Mouse (Mus musculus) embryonic facial prominence, embryonic 11.5 days (tissue): ENCODE measurements around the gene Ano1. TPM values are rescaled to one million over a fixed set of nuclear protein-coding genes. Genes with fewer than 3 reads are reported as not detected.

Experiments used
- ATAC-seq: fragments of 200-750 bp; cut with Nextera tagmentation; replicated peaks from 2 replicates; pipeline ENCODE4 v1.8.0; 2017; ENCODE audit warnings: low read depth; ENCODE audit not compliant: insufficient number of reproducible peaks, low FRiP score, low TSS enrichment
- DNase-seq: peaks from one replicate; pipeline ENCODE4 v3.0.0-alpha.2; 2015; ENCODE audit warnings: low spot score
- H3K27ac ChIP-seq: fragments of 300-500 bp; sonication (generic); replicated peaks from 2 replicates; pipeline ENCODE4 v1.5.1; 2014; ENCODE audit warnings: mild to moderate bottlenecking, low read depth, low read length, control low read depth
- H3K27me3 ChIP-seq: fragments of 300-500 bp; sonication (generic); 2 replicates; pipeline ENCODE4 v1.6.1; 2014; ENCODE audit warnings: mild to moderate bottlenecking, low read length, moderate library complexity, mixed read lengths; ENCODE audit not compliant: control insufficient read depth, insufficient read depth
- H3K36me3 ChIP-seq: fragments of 300-500 bp; sonication (generic); replicated peaks from 2 replicates; pipeline ENCODE4 v1.6.1; 2014; ENCODE audit warnings: low read depth, mild to moderate bottlenecking, low read length, moderate library complexity, mixed read lengths; ENCODE audit not compliant: control insufficient read depth, insufficient read depth
- H3K4me1 ChIP-seq: fragments of 300-500 bp; sonication (generic); 2 replicates; pipeline ENCODE4 v1.6.1; 2014; ENCODE audit warnings: low read length, mixed read lengths; ENCODE audit not compliant: control insufficient read depth, insufficient read depth
- H3K4me2 ChIP-seq: fragments of 300-500 bp; sonication (generic); 2 replicates; pipeline ENCODE4 v1.6.1; 2014; ENCODE audit warnings: low read depth, mild to moderate bottlenecking, control low read depth, low read length, moderate library complexity
- H3K4me3 ChIP-seq: fragments of 300-500 bp; sonication (generic); 2 replicates; pipeline ENCODE4 v1.5.1; 2014; ENCODE audit warnings: low read depth, low read length, control low read depth
- H3K9ac ChIP-seq: fragments of 300-500 bp; sonication (generic); replicated peaks from 2 replicates; pipeline ENCODE4 v1.6.1; 2014; ENCODE audit warnings: mild to moderate bottlenecking, control low read depth, low read length
- H3K9me3 ChIP-seq: fragments of 300-500 bp; sonication (generic); replicated peaks from 2 replicates; pipeline ENCODE4 v1.6.1; 2016; ENCODE audit warnings: mild to moderate bottlenecking, low read length, inconsistent platforms, mixed read lengths; ENCODE audit not compliant: control insufficient read depth
- WGBS: fragments of 180-500 bp; shearing (Covaris S2); extraction: QIAGEN DNeasy Blood & Tissue Kit; methylation state at CpG from one replicate; pipeline ENCODE4 v1.1.7; 2014; 5-methylcytosine and 5-hydroxymethylcytosine counted together
- polyA plus RNA-seq: library from polyadenylated mRNA; unstranded; fragments of >200 nt; fragmentation: Nextera tagmentation; extraction: Ambion mirVana; gene quantifications from 2 replicates; pipeline ENCODE4 v1.2.1, GENCODE M21; 2014

Gene Ano1
- polyA plus RNA-seq, 1 experiment from 2014 or later: 10.0 TPM

DNA sequence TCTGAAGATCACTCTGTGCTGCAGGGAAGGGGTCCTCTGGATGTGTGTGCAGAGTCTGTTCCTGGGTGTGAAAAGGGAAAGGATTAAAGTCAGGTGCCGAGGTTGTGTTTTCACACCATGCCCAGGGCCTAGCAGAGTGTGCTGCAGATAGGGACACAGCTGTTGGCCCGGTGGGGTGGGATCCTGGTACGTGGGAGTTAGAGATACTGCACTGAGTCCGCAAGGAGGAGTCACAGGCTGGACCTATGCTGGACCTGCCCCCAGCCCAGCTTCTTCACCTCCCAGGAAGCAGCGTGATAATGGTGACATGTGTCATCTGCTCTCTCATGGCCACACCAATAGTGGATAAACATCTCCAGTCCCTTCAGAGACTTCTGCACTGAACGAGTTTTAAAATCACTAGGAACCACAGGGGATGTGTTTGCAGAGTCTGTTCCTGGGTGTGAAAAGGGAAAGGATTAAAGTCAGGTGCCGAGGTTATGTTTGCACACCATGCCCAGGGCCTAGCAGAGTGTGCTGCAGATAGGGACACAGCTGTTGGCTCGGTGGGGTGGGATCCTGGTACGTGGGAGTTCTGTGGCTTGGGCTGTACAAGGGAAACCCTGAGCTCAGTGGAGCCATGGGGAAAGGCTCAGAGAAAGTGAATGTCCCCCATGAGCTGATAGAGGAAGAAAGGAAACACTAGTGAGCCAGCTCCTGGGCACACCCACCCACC is 20.4 kb downstream of the Ano1 start:
- WGBS: 71% methylated on average over 9 of the region's 9 CpGs
- H3K9me3 ChIP-seq: no peaks in the 10 kb centered on the region
- no peaks in the 10 kb centered on the region for H3K4me1 ChIP-seq
- no peak overlapping the region for H3K4me2 ChIP-seq
- no peak overlapping the region for H3K4me3 ChIP-seq
- H3K9ac ChIP-seq: no peak overlapping the region
- H3K27me3 ChIP-seq: no peaks in the 10 kb centered on the region
- ATAC-seq (no peak), DNase-seq (no peak)
- H3K27ac ChIP-seq: no peak overlapping the region
- H3K36me3 ChIP-seq: no peaks in the 10 kb centered on the region

GRCm38 (mm10) chr7:144724283-144724682 is 27.5 kb downstream of the Ano1 start:
- no peak overlapping the region for H3K4me2 ChIP-seq

GRCm38 (mm10) chr7:144719956-144720355 is 31.8 kb downstream of the Ano1 start:
- Histone ChIP-seq H3K4me2 (no peak overlapping the region), H3K9me3 (no peaks in the 10 kb centered on the region), H3K27ac (no peak overlapping the region), H3K4me3 (no peak overlapping the region), H3K9ac (no peak overlapping the region), H3K4me1 (no peaks in the 10 kb centered on the region), H3K36me3 (no peaks in the 10 kb centered on the region), H3K27me3 (no peaks in the 10 kb centered on the region)
- no peak for ATAC-seq
- no peak for DNase-seq
- 90% methylated on average over 4 of the region's 4 CpGs for WGBS

More at GRCm38 (mm10) chr7:144724283-144724682, 27.5 kb downstream of the Ano1 start:
- H3K9ac ChIP-seq: no peak overlapping the region
- no peaks in the 10 kb centered on the region for H3K9me3 ChIP-seq
- H3K36me3 ChIP-seq: no peaks in the 10 kb centered on the region
- no peak overlapping the region for H3K27ac ChIP-seq
- DNase-seq (no peak), ATAC-seq (no peak)
- 62% methylated on average over 1 of the region's 1 CpGs for WGBS
- H3K27me3 ChIP-seq: no peaks in the 10 kb centered on the region
- no peak overlapping the region for H3K4me3 ChIP-seq
- no peaks in the 10 kb centered on the region for H3K4me1 ChIP-seq

DNA sequence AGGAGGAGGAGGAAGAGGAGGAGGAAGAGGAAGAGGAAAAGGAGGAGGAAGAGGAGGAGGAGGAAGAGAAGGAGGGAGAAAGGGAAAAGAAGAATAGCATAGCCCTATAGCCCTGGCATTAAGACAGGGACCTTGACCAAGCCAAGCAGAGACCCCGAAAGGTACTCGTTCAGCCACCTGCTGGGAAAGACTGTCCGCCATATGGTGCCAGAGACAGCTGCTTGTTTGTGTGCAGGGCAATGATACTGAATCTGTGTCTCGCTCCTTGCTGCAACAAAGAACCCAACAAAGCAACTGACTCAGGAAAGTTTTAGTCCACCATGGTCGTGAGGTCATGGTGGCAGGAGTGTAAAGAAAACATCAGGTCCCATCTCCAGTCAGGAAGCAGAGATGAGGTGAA is 34.0 kb downstream of the Ano1 start:
- no peaks in the 10 kb centered on the region for H3K27me3 ChIP-seq
- no peak overlapping the region for H3K9ac ChIP-seq
- no peaks in the 10 kb centered on the region for H3K9me3 ChIP-seq
- no peak overlapping the region for H3K27ac ChIP-seq
- no peaks in the 10 kb centered on the region for H3K4me1 ChIP-seq
- DNase-seq (no peak), ATAC-seq (no peak)
- H3K4me2 ChIP-seq: no peak overlapping the region
- no peak overlapping the region for H3K4me3 ChIP-seq
- 82% methylated on average over 5 of the region's 5 CpGs for WGBS
- H3K36me3 ChIP-seq: no peaks in the 10 kb centered on the region

- H3K9ac ChIP-seq: no peak overlapping the region
- WGBS: 81% methylated on average over 9 of the region's 9 CpGs
- no peaks in the 10 kb centered on the region for H3K27me3 ChIP-seq
- H3K4me2 ChIP-seq: no peak overlapping the region
- no peaks in the 10 kb centered on the region for H3K9me3 ChIP-seq
- no peak for ATAC-seq
- H3K27ac ChIP-seq: no peak overlapping the region
- no peak for DNase-seq
- H3K36me3 ChIP-seq: no peaks in the 10 kb centered on the region
- no peak overlapping the region for H3K4me3 ChIP-seq
- no peaks in the 10 kb centered on the region for H3K4me1 ChIP-seq
Observed at GRCm38 (mm10) chr7:144697870-144698269, 53.9 kb downstream of the Ano1 start.

DNA sequence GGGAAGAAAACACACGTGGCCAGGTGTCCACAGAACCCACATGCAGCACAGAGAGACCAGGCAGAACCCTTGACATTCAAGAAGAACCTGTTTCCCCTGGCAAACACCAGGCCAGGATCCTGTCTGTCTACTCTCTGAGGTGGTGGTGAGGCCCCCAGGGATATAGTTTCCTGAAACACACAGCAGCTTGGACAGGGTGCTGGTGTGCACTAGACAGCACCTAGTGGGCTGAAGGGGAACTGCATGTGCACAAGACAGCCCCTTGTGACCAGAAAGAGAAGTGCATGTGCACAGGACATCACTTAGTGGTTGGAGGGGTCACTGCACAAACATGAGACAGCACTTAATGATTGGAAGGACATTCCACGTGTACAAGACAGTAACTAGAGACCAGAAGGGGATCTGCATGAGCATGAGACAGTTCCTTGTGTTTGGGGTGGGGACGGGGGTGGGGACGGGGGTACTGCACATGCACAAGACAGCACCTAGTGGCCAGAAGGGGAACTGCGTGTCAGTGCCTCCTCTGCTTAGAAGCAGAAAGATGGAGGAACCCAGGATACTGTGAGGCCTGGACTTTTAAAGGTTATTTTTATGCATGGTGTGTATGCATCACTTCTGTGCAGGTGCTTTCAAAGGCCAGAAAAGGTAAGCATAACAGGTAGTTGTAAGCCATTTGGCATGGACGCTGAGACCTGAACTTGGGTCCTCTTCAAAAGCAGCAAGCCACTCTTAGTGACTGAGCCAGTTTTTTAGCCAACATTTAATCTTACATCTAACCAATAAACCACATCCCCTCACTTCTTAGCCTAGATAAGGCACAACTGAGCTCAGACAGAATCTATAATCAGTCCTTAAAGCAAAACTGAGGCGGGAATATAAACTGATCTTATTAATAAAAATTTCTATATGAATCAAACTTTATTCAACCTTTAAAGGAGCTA is 54.7 kb downstream of the Ano1 start:
- ATAC-seq (no peak), DNase-seq (peak; percentile 29)
- 79% methylated on average over 7 of the region's 7 CpGs for WGBS
- Histone ChIP-seq H3K4me2 (no peak overlapping the region), H3K4me1 (no peaks in the 10 kb centered on the region), H3K4me3 (no peak overlapping the region), H3K9ac (no peak overlapping the region), H3K27ac (no peak overlapping the region), H3K9me3 (no peaks in the 10 kb centered on the region), H3K36me3 (no peaks in the 10 kb centered on the region), H3K27me3 (no peaks in the 10 kb centered on the region)

DNA sequence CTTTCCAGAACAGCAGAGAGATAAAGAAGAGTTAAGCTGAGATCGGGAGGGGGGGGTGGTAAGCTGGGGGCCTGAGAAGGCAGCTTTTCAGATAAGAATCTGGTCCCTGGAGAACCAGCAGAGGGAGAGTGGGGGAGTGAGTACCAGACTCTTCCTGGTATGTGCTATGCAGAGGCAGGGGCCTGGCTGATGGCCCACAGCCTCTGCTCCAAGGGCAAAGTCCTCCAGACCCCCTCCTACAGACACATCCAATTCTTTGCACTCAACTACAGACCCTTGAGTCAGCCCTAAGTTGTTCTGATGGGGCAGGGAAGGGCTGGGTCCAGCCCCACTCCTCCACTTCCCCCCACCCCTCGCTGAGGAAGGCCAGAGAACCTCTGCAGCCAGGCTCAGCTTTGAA is 61.9 kb downstream of the Ano1 start:
- H3K36me3 ChIP-seq: no peaks in the 10 kb centered on the region

DNA sequence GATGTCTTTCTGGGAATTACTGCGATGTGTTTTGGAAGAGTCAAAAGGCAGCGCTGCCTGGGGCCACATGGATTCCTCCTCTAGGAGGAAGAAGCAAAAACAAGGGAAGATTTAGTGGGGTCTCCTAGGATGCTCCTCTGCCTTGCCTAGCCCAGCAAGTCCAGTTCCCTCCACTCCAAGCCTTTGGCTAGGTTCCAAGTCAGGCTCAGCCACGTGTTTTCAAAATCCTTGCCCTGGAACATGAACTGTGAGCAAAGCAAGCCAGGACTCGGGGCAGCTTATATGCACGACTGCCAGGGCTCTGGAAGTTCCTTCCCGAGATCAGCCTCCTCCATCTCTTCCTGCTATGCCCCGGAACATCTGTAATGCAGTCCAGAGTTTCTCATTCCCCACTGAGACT is 62.6 kb downstream of the Ano1 start:
- 35% methylated on average over 7 of the region's 7 CpGs for WGBS
- Histone ChIP-seq H3K4me2 (no peak overlapping the region), H3K4me1 (peaks cover 2% of the 10 kb centered on the region; the same call in 1 of the 2 replicates), H3K36me3 (no peaks in the 10 kb centered on the region), H3K4me3 (no peak overlapping the region), H3K9me3 (no peaks in the 10 kb centered on the region), H3K27ac (no peak overlapping the region), H3K27me3 (no peaks in the 10 kb centered on the region), H3K9ac (no peak overlapping the region)
- ATAC-seq: no peak
- DNase-seq: peak; percentile 44

More for the DNA sequence above, 61.9 kb downstream of the Ano1 start:
- ATAC-seq (no peak), DNase-seq (peak; percentile 19)
- WGBS: 53% methylated on average over 2 of the region's 2 CpGs
- H3K4me2 ChIP-seq: no peak overlapping the region
- H3K4me1 ChIP-seq: peaks cover 2% of the 10 kb centered on the region; the same call in 1 of the 2 replicates
- H3K9ac ChIP-seq: no peak overlapping the region
- no peaks in the 10 kb centered on the region for H3K9me3 ChIP-seq
- 0 out of 2 replicates have a peak overlapping the region, but pooled peaks have one; percentile 41 for H3K27ac ChIP-seq
- no peaks in the 10 kb centered on the region for H3K27me3 ChIP-seq
- no peak overlapping the region for H3K4me3 ChIP-seq
